Mouse (Mus musculus) MEL (cell line): ENCODE results near the gene Hlf.

ENCODE experiments used
- CHD2 ChIP-seq: IDR thresholded peaks from 2 replicates; pipeline ENCODE4 v1.6.1; 2011; ENCODE audit warnings: low read length, improper control_type of control experiment
- CTCF ChIP-seq, 3 experiments: IDR thresholded peaks in 2 of 3; conservative IDR thresholded peaks in 1 of 3; 2 replicates each; pipeline ENCODE4 v1.5.1; 2011 to 2012; ENCODE audit warnings: low read length in 3 of 3, low read depth in 2 of 3, mild to moderate bottlenecking in 2 of 3, improper control_type of control experiment in 1 of 3, inconsistent platforms in 1 of 3, mixed read lengths in 1 of 3, moderate library complexity in 1 of 3; ENCODE audit not compliant: control insufficient read depth in 1 of 3, insufficient read depth in 1 of 3, poor library complexity in 1 of 3, severe bottlenecking in 1 of 3
- JUND ChIP-seq: IDR thresholded peaks from 2 replicates; pipeline ENCODE4 v1.6.1; 2011; ENCODE audit warnings: low read depth, mild to moderate bottlenecking, improper control_type of control experiment, low read length
- POLR2A ChIP-seq, 2 experiments: IDR thresholded peaks; 2 replicates each; pipeline ENCODE4 v1.6.1; 2011 to 2012; ENCODE audit warnings: low read length in 2 of 2, mild to moderate bottlenecking in 2 of 2, control low read depth in 1 of 2, improper control_type of control experiment in 1 of 2, low read depth in 1 of 2, moderate library complexity in 1 of 2; ENCODE audit not compliant: control insufficient read depth in 1 of 2, insufficient read depth in 1 of 2, poor library complexity in 1 of 2
- POLR2AphosphoS2 ChIP-seq: IDR thresholded peaks from 2 replicates; pipeline ENCODE4 v1.6.1; 2011; ENCODE audit warnings: low read length, improper control_type of control experiment
- SIN3A ChIP-seq: IDR thresholded peaks from 2 replicates; pipeline ENCODE4 v1.6.1; 2012; ENCODE audit warnings: low read length, improper control_type of control experiment, inconsistent platforms
- USF1 ChIP-seq: IDR thresholded peaks from 2 replicates; pipeline ENCODE4 v1.6.1; 2014; ENCODE audit warnings: low read depth, mild to moderate bottlenecking, inconsistent platforms, low read length, improper control_type of control experiment, moderate library complexity

- TF ChIP-seq POLR2A (IDR thresholded peaks at IDR 0.05; ENCODE audit: control insufficient read depth in 1 of 2, insufficient read depth in 1 of 2, low read depth in 1 of 2, low read length in 2 of 2, poor library complexity in 1 of 2), result no peak
- no peak for TF ChIP-seq USF1
- TF ChIP-seq CHD2, result no peak
- no peak for TF ChIP-seq POLR2AphosphoS2
- no peak for TF ChIP-seq JUND
- TF ChIP-seq SIN3A, result no peak
- no peak for TF ChIP-seq CTCF (IDR thresholded peaks at IDR 0.05 in 2 of 3, conservative IDR thresholded peaks at IDR 0.05 in 1 of 3; ENCODE audit: control insufficient read depth in 1 of 3, insufficient read depth in 1 of 3, low read depth in 2 of 3, low read length in 3 of 3, poor library complexity in 1 of 3, severe bottlenecking in 1 of 3)
These were observed 58.0 kb downstream of the Hlf start for GRCm38 (mm10) chr11:90332737-90333136.
